Mouse (Mus musculus) hindbrain, postnatal 0 days (tissue): ENCODE results near the gene Lsm2. TPM values are rescaled to one million over a fixed set of nuclear protein-coding genes. Genes with fewer than 3 reads are reported as not detected.
A peak's percentile ranks its signal among the peaks of the same experiment; 100 is the strongest.

Source experiments
- ATAC-seq: fragments of 200-750 bp; cut with Nextera tagmentation; 2 replicates; pipeline ENCODE4 v1.8.0; 2017; ENCODE audit warnings: mild to moderate bottlenecking, moderate TSS enrichment, moderate library complexity
- DNase-seq: peaks from one replicate; pipeline ENCODE4 v3.0.0-alpha.2; 2015; ENCODE audit warnings: low spot score
- H3K27ac ChIP-seq: fragments of 300-500 bp; sonication (generic); 2 replicates; pipeline ENCODE4 v1.5.1; 2014; ENCODE audit warnings: mild to moderate bottlenecking
- H3K27me3 ChIP-seq: fragments of 300-500 bp; sonication (generic); 2 replicates; pipeline ENCODE4 v1.6.1; 2014; ENCODE audit warnings: low read length, mixed read lengths; ENCODE audit not compliant: insufficient read depth
- H3K36me3 ChIP-seq: fragments of 300-500 bp; sonication (generic); 2 replicates; pipeline ENCODE4 v1.6.1; 2014; ENCODE audit warnings: low read length, mixed read lengths; ENCODE audit not compliant: insufficient read depth
- H3K4me1 ChIP-seq: fragments of 300-500 bp; sonication (generic); 2 replicates; pipeline ENCODE4 v1.6.1; 2014; ENCODE audit warnings: antibody characterized with exemption, low read length, mixed read lengths; ENCODE audit not compliant: insufficient read depth
- H3K4me2 ChIP-seq: fragments of 300-500 bp; sonication (generic); 2 replicates; pipeline ENCODE4 v1.6.1; 2014; ENCODE audit warnings: low read depth, mild to moderate bottlenecking, low read length, moderate library complexity, mixed read lengths
- H3K4me3 ChIP-seq: fragments of 300-500 bp; sonication (generic); 2 replicates; pipeline ENCODE4 v1.5.1; 2014; ENCODE audit warnings: low read length
- H3K9ac ChIP-seq: fragments of 300-500 bp; sonication (generic); replicated peaks from 2 replicates; pipeline ENCODE4 v1.6.1; 2014; ENCODE audit warnings: mild to moderate bottlenecking, low read length, moderate library complexity, mixed read lengths
- H3K9me3 ChIP-seq: fragments of 300-500 bp; sonication (generic); 2 replicates; pipeline ENCODE4 v1.6.1; 2016; ENCODE audit warnings: low read length, mixed read lengths
- CTCF ChIP-seq: IDR thresholded peaks from 2 replicates; pipeline ENCODE4 v1.5.1; 2016; ENCODE audit warnings: antibody characterized with exemption, control low read depth, low read depth
- WGBS: fragments of 180-500 bp; shearing (Covaris S2); extraction: QIAGEN DNeasy Blood & Tissue Kit; methylation state at CpG from one replicate; pipeline ENCODE4 v1.1.7; 2014; 5-methylcytosine and 5-hydroxymethylcytosine counted together
- polyA plus RNA-seq: library from polyadenylated mRNA; unstranded; fragments of >200 nt; fragmentation: Nextera tagmentation; extraction: Ambion mirVana; gene quantifications from 2 replicates; pipeline ENCODE4 v1.2.1, GENCODE M21; 2015
- total RNA-seq: library from RNA; depleted of rRNA; stranded (reverse); fragments of >200 nt; gene quantifications from 2 replicates; pipeline ENCODE4 v1.2.3, GENCODE M21; 2014; rRNA removed

Lsm2 gene
- 35.5 and 43.1 TPM in 2 replicates for total RNA-seq
- polyA plus RNA-seq: 106 and 110 TPM in 2 replicates

GRCm38 (mm10) chr17:34981690-34982180 lies at the start of gene Lsm2:
Gene Lsm2 (plus strand): TSS chr17:34981862.
- H3K9ac ChIP-seq: peak within 1 kb of the TSS; percentile 79
- DNase-seq: peak; percentile 95
- ATAC-seq: peak; percentile 96
- H3K36me3 ChIP-seq: peaks cover 15% of the 10 kb centered on the region; the same call in 1 of the 2 replicates
- WGBS: under 1% methylated on average over 56 of the region's 58 CpGs
- H3K27me3 ChIP-seq: no peaks in the 10 kb centered on the region
- peaks cover 7% of the 10 kb centered on the region for H3K4me1 ChIP-seq
- no peak for TF ChIP-seq CTCF
- H3K4me2 ChIP-seq: peak within 1 kb of the TSS; percentile 78
- H3K9me3 ChIP-seq: no peaks in the 10 kb centered on the region
- peak within 1 kb of the TSS; percentile 94 for H3K27ac ChIP-seq
- H3K4me3 ChIP-seq: peak within 1 kb of the TSS; percentile 79

- H3K9ac ChIP-seq: peak overlapping the region; percentile 73
- DNase-seq (no peak), ATAC-seq (no peak)
- H3K4me3 ChIP-seq: peak overlapping the region; percentile 75
- H3K27me3 ChIP-seq: no peaks in the 10 kb centered on the region
- H3K9me3 ChIP-seq: no peaks in the 10 kb centered on the region
- no peaks in the 10 kb centered on the region for H3K4me1 ChIP-seq
- no peak for TF ChIP-seq CTCF
- WGBS: 83% methylated on average over 8 of the region's 8 CpGs
- H3K27ac ChIP-seq: no peak overlapping the region
- H3K4me2 ChIP-seq: peak overlapping the region; percentile 88
- peaks cover 20% of the 10 kb centered on the region for H3K36me3 ChIP-seq
These were observed 49.4 kb upstream of the Lsm2 start for GRCm38 (mm10) chr17:34932287-34932686.

GRCm38 (mm10) chr17:34934031-34934430 lies 47.6 kb upstream of the Lsm2 start:
- no peaks in the 10 kb centered on the region for H3K27me3 ChIP-seq
- H3K9me3 ChIP-seq: no peaks in the 10 kb centered on the region
- DNase-seq (no peak), ATAC-seq (no peak)
- H3K27ac ChIP-seq: no peak overlapping the region
- no peak overlapping the region for H3K4me2 ChIP-seq
- no peak for TF ChIP-seq CTCF
- peaks cover 20% of the 10 kb centered on the region for H3K36me3 ChIP-seq
- H3K4me1 ChIP-seq: no peaks in the 10 kb centered on the region
- no peak overlapping the region for H3K9ac ChIP-seq
- 68% methylated on average over 24 of the region's 24 CpGs for WGBS
- no peak overlapping the region for H3K4me3 ChIP-seq

- Histone ChIP-seq H3K9ac (no peak overlapping the region), H3K4me3 (no peak overlapping the region), H3K4me2 (no peak overlapping the region), H3K36me3 (peaks cover 20% of the 10 kb centered on the region), H3K27me3 (no peaks in the 10 kb centered on the region), H3K4me1 (no peaks in the 10 kb centered on the region), H3K27ac (no peak overlapping the region), H3K9me3 (no peaks in the 10 kb centered on the region)
- TF ChIP-seq CTCF: no peak
- DNase-seq (no peak), ATAC-seq (no peak)
- 52% methylated on average over 8 of the region's 8 CpGs for WGBS
These were observed 46.8 kb upstream of the Lsm2 start for GRCm38 (mm10) chr17:34934830-34935229.

- no peak for TF ChIP-seq CTCF
- Histone ChIP-seq H3K9me3 (no peaks in the 10 kb centered on the region), H3K36me3 (peaks cover 15% of the 10 kb centered on the region), H3K4me3 (no peak overlapping the region), H3K27me3 (no peaks in the 10 kb centered on the region), H3K4me1 (no peaks in the 10 kb centered on the region), H3K4me2 (no peak overlapping the region), H3K27ac (no peak overlapping the region), H3K9ac (no peak overlapping the region)
- WGBS: 85% methylated on average over 6 of the region's 6 CpGs
- ATAC-seq (no peak), DNase-seq (no peak)
These were observed 43.6 kb upstream of the Lsm2 start for GRCm38 (mm10) chr17:34937960-34938505.

GRCm38 (mm10) chr17:34941344-34942041 lies 40.2 kb upstream of the Lsm2 start:
- peak overlapping the region; percentile 3; the same call in 1 of the 2 replicates for H3K9ac ChIP-seq
- H3K4me2 ChIP-seq: peak overlapping the region; percentile 46
- H3K9me3 ChIP-seq: no peaks in the 10 kb centered on the region
- ATAC-seq (0 out of 2 replicates have a peak, but pooled peaks have one; percentile 24), DNase-seq (no peak)
- H3K4me1 ChIP-seq: no peaks in the 10 kb centered on the region
- no peaks in the 10 kb centered on the region for H3K27me3 ChIP-seq
- H3K36me3 ChIP-seq: no peaks in the 10 kb centered on the region
- H3K4me3 ChIP-seq: peak overlapping the region; percentile 2
- no peak overlapping the region for H3K27ac ChIP-seq
- WGBS: 7% methylated on average over 15 of the region's 15 CpGs
- no peak for TF ChIP-seq CTCF
